Mouse (Mus musculus) cerebellum, postnatal 10 days (tissue): ENCODE data around the gene Kptn.

Experiments
- DNase-seq, 2 experiments: peaks; one replicate each; pipeline ENCODE4 v3.0.0; 2021; ENCODE audit warnings: mixed read lengths in 2 of 2

Gene Kptn

GRCm38 (mm10) chr7:16119569-16120261, at the start of gene Kptn:
TSS of gene Kptn (plus strand) at chr7:16119895.
- DNase-seq = peak; percentile 96 to 98

GRCm38 (mm10) chr7:16070846-16071245, 48.8 kb upstream of the Kptn start:
- no peak for DNase-seq

- DNase-seq = no peak
Measured at GRCm38 (mm10) chr7:16071906-16072305, 47.8 kb upstream of the Kptn start.

GRCm38 (mm10) chr7:16079947-16080346, 39.7 kb upstream of the Kptn start:
- peak; percentile 58 to 63 for DNase-seq

GRCm38 (mm10) chr7:16080581-16080980, 39.1 kb upstream of the Kptn start:
- peak; percentile 64 to 69 for DNase-seq

- no peak for DNase-seq
Measured at GRCm38 (mm10) chr7:16083361-16083760, 36.3 kb upstream of the Kptn start.

GRCm38 (mm10) chr7:16087587-16087986, 32.1 kb upstream of the Kptn start:
- no peak for DNase-seq

GRCm38 (mm10) chr7:16094592-16094991, 25.1 kb upstream of the Kptn start:
- no peak for DNase-seq

GRCm38 (mm10) chr7:16098021-16099017, 21.4 kb upstream of the Kptn start, which contains the start of gene Napa:
TSS of gene Napa (plus strand) at chr7:16098458.
- peak; percentile 99 for DNase-seq

- DNase-seq = no peak
Measured at GRCm38 (mm10) chr7:16099901-16100300, 19.8 kb upstream of the Kptn start.

- DNase-seq = no peak
Measured at GRCm38 (mm10) chr7:16101081-16101480, 18.6 kb upstream of the Kptn start.

GRCm38 (mm10) chr7:16101726-16102475, 17.8 kb upstream of the Kptn start:
- DNase-seq = no peak

- DNase-seq = no peak
Measured at GRCm38 (mm10) chr7:16102686-16103226, 16.9 kb upstream of the Kptn start.

- peak; percentile 92 to 96 for DNase-seq
Measured at GRCm38 (mm10) chr7:16103760-16104159, 15.9 kb upstream of the Kptn start.

- DNase-seq = no peak
Measured at GRCm38 (mm10) chr7:16104611-16105388, 14.9 kb upstream of the Kptn start.

GRCm38 (mm10) chr7:16108886-16109542, 10.7 kb upstream of the Kptn start:
- DNase-seq = peak; percentile 62 to 72

- DNase-seq = no peak
Measured at GRCm38 (mm10) chr7:16110158-16110557, 9.5 kb upstream of the Kptn start.

- DNase-seq = no peak
Measured at GRCm38 (mm10) chr7:16111284-16112090, 8.2 kb upstream of the Kptn start.

- no peak for DNase-seq
Measured at GRCm38 (mm10) chr7:16116418-16116817, 3.3 kb upstream of the Kptn start.

- DNase-seq = peak; percentile 71 to 77
Measured at GRCm38 (mm10) chr7:16117100-16117499, 2.6 kb upstream of the Kptn start.
